ENCODE assay signal across 8 mouse cellular contexts in the genomic region with DNA sequence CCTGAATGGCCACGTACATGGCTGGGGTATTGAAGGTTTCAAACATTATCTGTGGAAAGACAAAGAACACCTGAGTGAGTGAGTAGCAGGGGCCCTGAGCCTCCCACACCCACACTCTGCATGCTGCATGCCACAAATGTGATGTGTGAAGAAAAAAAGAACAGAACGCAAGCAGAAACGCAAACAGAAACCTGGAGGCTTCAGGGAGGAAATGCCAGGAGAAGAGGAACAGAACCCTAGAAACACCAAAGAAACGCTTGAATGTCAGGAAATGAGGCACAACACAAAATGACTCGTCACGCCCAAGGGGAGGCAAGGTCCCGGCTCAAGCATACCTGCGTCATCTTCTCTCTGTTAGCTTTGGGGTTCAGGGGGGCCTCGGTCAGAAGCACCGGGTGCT. TPM values are rescaled to one million over a fixed set of nuclear protein-coding genes. Genes with fewer than 3 reads are reported as not detected.
DNase-seq lines count a peak whose midpoint lies in the region; ATAC-seq and TF ChIP-seq lines count a peak whose summit lies in the region.
"Had no signal": no experiment of that assay in that cellular context is flagged by ENCODE, and none has a peak within 500 bp of the region (broad histone marks: within the 10 kb centered on the region; RNA-seq: fewer than 3 reads in every experiment).

No protein-coding gene starts in this region.

- WGBS in neural tube, embryonic 11.5 days: 11% methylated on average over 10 of the region's 10 CpGs
- WGBS in bone marrow, adult 2 months: 2% methylated on average over 10 of the region's 10 CpGs
- WGBS in forebrain, postnatal 0 days: 2% methylated on average over 10 of the region's 10 CpGs
- WGBS in kidney, embryonic 15.5 days: 3% methylated on average over 10 of the region's 10 CpGs
- 10% methylated on average over 10 of the region's 10 CpGs for WGBS in midbrain, embryonic 13.5 days

- no peak for ATAC-seq in neural tube, embryonic 11.5 days (ENCODE audit: insufficient read depth, low FRiP score, low TSS enrichment)
- ATAC-seq in forebrain, postnatal 0 days: no peak
- ATAC-seq in kidney, embryonic 15.5 days (replicated peaks; ENCODE audit: low FRiP score): no peak
- no peak for ATAC-seq in midbrain, embryonic 13.5 days
- ATAC-seq in megakaryocyte progenitor cell, adult 5-6 weeks (replicated peaks; ENCODE audit: poor library complexity): no peak

- H3K27ac ChIP-seq in neural tube, embryonic 11.5 days (ENCODE audit: low read depth, low read length): peak overlapping the region; percentile 99
- H3K27ac ChIP-seq in bone marrow, adult 2 months (ENCODE audit: control insufficient read depth, insufficient read depth, low read depth, low read length, poor library complexity): peak overlapping the region; percentile 100
- H3K27ac ChIP-seq in forebrain, postnatal 0 days (ENCODE audit: low read depth, low read length): peak overlapping the region; percentile 100; the same call in 1 of the 2 replicates
- peak overlapping the region; percentile 67 for H3K27ac ChIP-seq in kidney, embryonic 15.5 days
- peak overlapping the region; percentile 100 for H3K27ac ChIP-seq in midbrain, embryonic 13.5 days

- H3K4me1 ChIP-seq in neural tube, embryonic 11.5 days (ENCODE audit: control insufficient read depth, insufficient read depth, low read length): peaks cover 18% of the 10 kb centered on the region
- peaks cover 1% of the 10 kb centered on the region; the same call in 1 of the 2 replicates for H3K4me1 ChIP-seq in bone marrow, adult 2 months (ENCODE audit: control insufficient read depth, insufficient read depth, low read length)
- H3K4me1 ChIP-seq in forebrain, postnatal 0 days (ENCODE audit: insufficient read depth): peaks cover 5% of the 10 kb centered on the region
- peaks cover 35% of the 10 kb centered on the region for H3K4me1 ChIP-seq in kidney, embryonic 15.5 days
- peaks cover 52% of the 10 kb centered on the region for H3K4me1 ChIP-seq in midbrain, embryonic 13.5 days (replicated peaks)

- no peak for TF ChIP-seq POLR2A in bone marrow, adult 2 months (IDR thresholded peaks at IDR 0.05; ENCODE audit: borderline replicate concordance, control insufficient read depth, low read depth, low read length)

- 0 out of 2 replicates have a peak, but pooled peaks cover 2% of the 10 kb centered on the region for H3K36me3 ChIP-seq in neural tube, embryonic 11.5 days (ENCODE audit: control insufficient read depth, insufficient read depth, low read length)
- H3K36me3 ChIP-seq in forebrain, postnatal 0 days (ENCODE audit: insufficient read depth): peaks cover 15% of the 10 kb centered on the region
- peaks cover 21% of the 10 kb centered on the region for H3K36me3 ChIP-seq in kidney, embryonic 15.5 days
- peaks cover 27% of the 10 kb centered on the region for H3K36me3 ChIP-seq in midbrain, embryonic 13.5 days

- TF ChIP-seq CTCF in bone marrow, adult 2 months (IDR thresholded peaks at IDR 0.05; ENCODE audit: control insufficient read depth, insufficient read depth, low read length): no peak
- TF ChIP-seq CTCF in forebrain, postnatal 0 days (IDR thresholded peaks at IDR 0.05; ENCODE audit: low read depth): no peak

- H3K4me3 ChIP-seq in neural tube, embryonic 11.5 days (ENCODE audit: low read depth, low read length): peak overlapping the region; percentile 100
- peak overlapping the region; percentile 92 for H3K4me3 ChIP-seq in bone marrow, adult 2 months (replicated peaks; ENCODE audit: control insufficient read depth, low read depth, low read length)
- peak overlapping the region; percentile 100 for H3K4me3 ChIP-seq in forebrain, postnatal 0 days (ENCODE audit: low read depth, low read length)
- H3K4me3 ChIP-seq in kidney, embryonic 15.5 days (replicated peaks): peak overlapping the region; percentile 99
- peak overlapping the region; percentile 100 for H3K4me3 ChIP-seq in midbrain, embryonic 13.5 days (replicated peaks)

- peak overlapping the region; percentile 100 for H3K9ac ChIP-seq in neural tube, embryonic 11.5 days (ENCODE audit: low read length)
- H3K9ac ChIP-seq in forebrain, postnatal 0 days: peak overlapping the region; percentile 100
- peak overlapping the region; percentile 100 for H3K9ac ChIP-seq in kidney, embryonic 15.5 days
- peak overlapping the region; percentile 100 for H3K9ac ChIP-seq in midbrain, embryonic 13.5 days (replicated peaks)

- H3K4me2 ChIP-seq in neural tube, embryonic 11.5 days (ENCODE audit: low read depth): peak overlapping the region; percentile 96
- peak overlapping the region; percentile 98 for H3K4me2 ChIP-seq in forebrain, postnatal 0 days (ENCODE audit: low read depth)
- peak overlapping the region; percentile 83 for H3K4me2 ChIP-seq in kidney, embryonic 15.5 days
- peak overlapping the region; percentile 87 for H3K4me2 ChIP-seq in midbrain, embryonic 13.5 days (replicated peaks)

- DNase-seq in neural tube, embryonic 11.5 days (ENCODE audit: low spot score): peak; percentile 22
- DNase-seq in neural tube, embryonic 10.5 days (ENCODE audit: extremely low spot score, low spot score): no peak
- peak; percentile 33 for DNase-seq in forebrain, postnatal 0 days

- no peaks in the 10 kb centered on the region for H3K9me3 ChIP-seq in neural tube, embryonic 11.5 days (ENCODE audit: control insufficient read depth, low read length)
- H3K9me3 ChIP-seq in forebrain, postnatal 0 days (ENCODE audit: low read length): no peaks in the 10 kb centered on the region
- H3K9me3 ChIP-seq in kidney, embryonic 15.5 days (replicated peaks): no peaks in the 10 kb centered on the region
- no peaks in the 10 kb centered on the region for H3K9me3 ChIP-seq in midbrain, embryonic 13.5 days

- no peaks in the 10 kb centered on the region for H3K27me3 ChIP-seq in neural tube, embryonic 11.5 days (ENCODE audit: control insufficient read depth, insufficient read depth, low read length)
- H3K27me3 ChIP-seq in forebrain, postnatal 0 days (ENCODE audit: insufficient read depth, low read length): no peaks in the 10 kb centered on the region
- no peaks in the 10 kb centered on the region for H3K27me3 ChIP-seq in kidney, embryonic 15.5 days
- no peaks in the 10 kb centered on the region for H3K27me3 ChIP-seq in midbrain, embryonic 13.5 days

RNA-seq across cellular contexts. Expression of gene Actg1, which starts 1.0 kb away (rescaled TPM):
- polyA plus RNA-seq in neural tube, embryonic 11.5 days (2014; fragmentation: Nextera tagmentation; extraction: Ambion mirVana): 3,675 and 3,804 TPM in 2 replicates
- polyA plus RNA-seq in bone marrow, adult 2 months (2011; ENCODE audit: insufficient read depth, insufficient read length, low replicate concordance, missing spikeins): 387 and 760 TPM in 2 replicates
- total RNA-seq in forebrain, postnatal 0 days (2014; rRNA removed): 2,455 and 2,516 TPM in 2 replicates
- 4,096 and 4,381 TPM in 2 replicates for polyA plus RNA-seq in forebrain, postnatal 0 days (2015; fragmentation: Nextera tagmentation; extraction: Ambion mirVana)
- 2,367 and 2,520 TPM in 2 replicates for polyA plus RNA-seq in kidney, embryonic 15.5 days (2015; fragmentation: Nextera tagmentation; extraction: Ambion mirVana)
- 3,928 and 4,113 TPM in 2 replicates for polyA plus RNA-seq in midbrain, embryonic 13.5 days (2015; fragmentation: Nextera tagmentation; extraction: Ambion mirVana)
- 1,607 and 1,783 TPM in 2 replicates for total RNA-seq in megakaryocyte progenitor cell, adult 5-6 weeks (2015)
- total RNA-seq in megakaryocyte progenitor cell, adult 5-6 weeks (2017): 724 and 844 TPM in 2 replicates

RNA-seq across cellular contexts. Expression of gene Fscn2, which starts 14.0 kb away (rescaled TPM):
- polyA plus RNA-seq in neural tube, embryonic 11.5 days (2014; fragmentation: Nextera tagmentation; extraction: Ambion mirVana): 0.42 and 0.81 TPM in 2 replicates
- not detected in 2 replicates for polyA plus RNA-seq in bone marrow, adult 2 months (2011; ENCODE audit: insufficient read depth, insufficient read length, low replicate concordance, missing spikeins)
- total RNA-seq in forebrain, postnatal 0 days (2014; rRNA removed): 0.29 TPM in 1 of 2 replicates, not detected in the other
- 1.9 and 2.0 TPM in 2 replicates for polyA plus RNA-seq in forebrain, postnatal 0 days (2015; fragmentation: Nextera tagmentation; extraction: Ambion mirVana)
- 1.1 and 1.2 TPM in 2 replicates for polyA plus RNA-seq in kidney, embryonic 15.5 days (2015; fragmentation: Nextera tagmentation; extraction: Ambion mirVana)
- 1.9 and 2.2 TPM in 2 replicates for polyA plus RNA-seq in midbrain, embryonic 13.5 days (2015; fragmentation: Nextera tagmentation; extraction: Ambion mirVana)
- not detected in 2 replicates for total RNA-seq in megakaryocyte progenitor cell, adult 5-6 weeks (2015)
- total RNA-seq in megakaryocyte progenitor cell, adult 5-6 weeks (2017): not detected in 2 replicates
- polyA plus RNA-seq: large intestine, adult 2 months had no signal

RNA-seq across cellular contexts. Expression of gene Faap100, which starts 31.3 kb away (rescaled TPM):
- polyA plus RNA-seq in neural tube, embryonic 11.5 days (2014; fragmentation: Nextera tagmentation; extraction: Ambion mirVana): 34.5 and 39.5 TPM in 2 replicates
- polyA plus RNA-seq in bone marrow, adult 2 months (2011; ENCODE audit: insufficient read depth, insufficient read length, low replicate concordance, missing spikeins): 3.1 and 10.9 TPM in 2 replicates
- 107 and 132 TPM in 2 replicates for total RNA-seq in forebrain, postnatal 0 days (2014; rRNA removed)
- polyA plus RNA-seq in forebrain, postnatal 0 days (2015; fragmentation: Nextera tagmentation; extraction: Ambion mirVana): 73.4 and 97.8 TPM in 2 replicates
- polyA plus RNA-seq in kidney, embryonic 15.5 days (2015; fragmentation: Nextera tagmentation; extraction: Ambion mirVana): 33.1 and 41.9 TPM in 2 replicates
- polyA plus RNA-seq in midbrain, embryonic 13.5 days (2015; fragmentation: Nextera tagmentation; extraction: Ambion mirVana): 80.9 and 81.1 TPM in 2 replicates
- total RNA-seq in megakaryocyte progenitor cell, adult 5-6 weeks (2015): 10.8 and 11.0 TPM in 2 replicates
- total RNA-seq in megakaryocyte progenitor cell, adult 5-6 weeks (2017): 6.5 and 7.0 TPM in 2 replicates
